Mouse (Mus musculus): ENCODE data around the gene Fam98c.
A peak's percentile ranks its signal among the peaks of the same experiment; 100 is the strongest.
"Not testable (repeated sequence)": the region's sequence is repeated elsewhere in the genome, so short reads cannot be mapped to it uniquely, and the experiment has no call there.

The Fam98c gene

GRCm38 (mm10) chr7:29155838-29156782, at the start of gene Fam98c:
TSS of gene Fam98c (minus strand) at chr7:29156234.
- peak; percentile 65 to 78 for DNase-seq

DNA sequence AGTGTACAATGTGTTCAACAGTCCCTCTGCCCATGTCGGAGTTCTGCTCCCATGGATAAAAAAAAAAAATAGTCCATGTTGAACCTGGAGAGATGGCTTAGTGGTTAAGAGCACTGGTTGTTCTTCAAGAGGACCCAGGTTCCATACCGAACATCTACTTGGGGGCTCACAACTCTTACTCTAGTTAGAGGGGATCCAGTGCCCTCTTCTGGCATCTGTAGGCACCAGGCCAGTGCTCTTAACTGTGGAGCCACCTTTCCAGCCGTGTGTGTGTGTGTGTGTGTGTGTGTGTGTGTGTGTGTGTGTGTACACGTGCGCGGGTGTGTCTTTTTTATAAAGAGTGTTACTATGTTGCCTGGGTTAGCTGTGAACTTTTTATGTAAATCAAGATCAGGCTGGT, 46.5 kb upstream of the Fam98c start:
- no peak for DNase-seq

- not testable (repeated sequence) for DNase-seq
These were observed 38.2 kb upstream of the Fam98c start for GRCm38 (mm10) chr7:29194230-29194629.

GRCm38 (mm10) chr7:29181323-29181722, 25.3 kb upstream of the Fam98c start:
- DNase-seq, result not testable (repeated sequence)

- no peak for DNase-seq
These were observed 24.8 kb upstream of the Fam98c start for GRCm38 (mm10) chr7:29180854-29181236.

DNA sequence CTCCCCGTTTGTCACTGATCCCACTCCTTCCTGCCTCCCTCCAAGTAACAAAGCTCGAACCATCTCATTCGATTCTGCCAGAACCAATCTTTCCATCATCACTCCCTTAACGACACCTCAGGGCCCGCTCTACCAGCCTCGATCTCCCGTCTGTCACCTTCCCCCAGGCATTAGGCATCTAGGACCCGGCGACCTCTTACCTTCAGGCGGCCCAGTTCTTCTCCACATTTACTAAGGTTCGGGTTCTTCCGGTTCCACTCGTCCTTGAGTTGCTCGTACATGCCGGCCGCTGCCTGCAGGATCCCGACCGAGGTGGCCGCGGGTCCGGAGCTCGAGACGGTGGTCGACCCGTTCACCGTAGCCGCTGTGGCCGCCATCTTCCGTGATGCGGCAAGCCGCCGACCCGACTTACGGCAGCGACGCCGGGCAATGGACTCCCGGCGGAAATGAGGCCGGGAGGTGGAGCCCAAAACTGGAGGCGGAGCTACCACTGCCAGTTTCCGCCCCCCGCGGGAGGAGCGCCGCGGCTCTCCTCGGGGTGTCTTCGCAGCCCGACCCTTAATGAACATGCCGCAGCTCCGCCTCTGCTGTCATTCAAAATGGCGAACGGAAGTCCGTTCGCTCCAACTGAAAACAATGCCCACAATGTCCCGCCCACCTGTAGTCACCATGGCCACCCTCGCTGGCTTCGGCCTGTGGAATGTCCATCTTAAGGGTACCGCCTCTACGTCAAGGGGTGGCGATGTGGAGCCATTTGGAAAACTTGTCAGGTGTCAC, 24.2 kb upstream of the Fam98c start, which contains the start of gene Psmd8:
Psmd8 (minus strand) TSS at position 625 of the 777 bp plus-strand sequence.
- DNase-seq, result peak; percentile 95 to 96

GRCm38 (mm10) chr7:29179323-29179722, 23.3 kb upstream of the Fam98c start:
- no peak for DNase-seq

DNA sequence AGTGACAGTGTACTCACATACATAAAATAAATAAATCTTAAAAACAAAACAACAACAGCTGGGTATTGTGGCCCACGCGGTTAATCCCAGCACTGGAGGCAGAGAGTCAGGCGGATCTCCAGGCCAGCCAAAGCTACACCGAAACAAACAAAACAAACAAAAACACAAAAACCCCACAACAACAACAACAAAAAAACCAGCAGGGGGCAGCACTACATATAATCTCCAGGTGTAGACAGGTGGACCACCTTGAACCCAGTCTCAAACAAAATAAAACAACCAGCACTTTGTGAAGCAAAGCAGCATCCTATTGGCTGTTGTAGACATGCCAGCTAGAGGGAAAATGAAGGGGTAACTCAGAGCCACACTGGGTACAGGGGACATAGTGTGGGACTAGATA, 22.1 kb upstream of the Fam98c start:
- DNase-seq, result no peak

GRCm38 (mm10) chr7:29172390-29173016, 16.5 kb upstream of the Fam98c start:
- DNase-seq, result no peak

DNA sequence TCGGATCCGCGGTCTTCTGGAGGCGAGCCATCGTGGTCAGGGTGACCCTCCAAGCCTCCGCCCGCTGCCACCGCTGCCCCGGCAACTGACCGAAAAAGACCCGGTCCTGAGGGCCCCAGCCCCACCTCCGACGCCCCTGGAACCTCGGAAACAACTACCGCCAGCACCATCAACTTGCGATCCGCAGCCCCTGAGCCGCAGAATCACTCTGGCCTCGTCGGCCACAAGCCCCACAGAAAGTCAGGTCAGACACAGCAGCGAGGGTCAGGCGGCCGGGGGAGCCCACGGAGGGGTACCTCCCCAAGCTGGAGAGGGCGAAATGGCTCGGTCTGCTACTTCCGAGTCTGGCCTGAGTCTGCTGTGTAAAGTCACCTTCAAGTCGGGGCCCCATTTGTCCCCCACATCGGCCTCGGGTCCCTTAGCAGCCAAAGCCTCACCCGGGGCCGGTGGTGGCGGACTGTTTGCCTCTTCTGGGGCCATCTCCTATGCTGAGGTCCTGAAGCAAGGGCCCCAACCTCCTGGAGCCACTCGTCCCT, 15.6 kb upstream of the Fam98c start:
- no peak for DNase-seq

DNA sequence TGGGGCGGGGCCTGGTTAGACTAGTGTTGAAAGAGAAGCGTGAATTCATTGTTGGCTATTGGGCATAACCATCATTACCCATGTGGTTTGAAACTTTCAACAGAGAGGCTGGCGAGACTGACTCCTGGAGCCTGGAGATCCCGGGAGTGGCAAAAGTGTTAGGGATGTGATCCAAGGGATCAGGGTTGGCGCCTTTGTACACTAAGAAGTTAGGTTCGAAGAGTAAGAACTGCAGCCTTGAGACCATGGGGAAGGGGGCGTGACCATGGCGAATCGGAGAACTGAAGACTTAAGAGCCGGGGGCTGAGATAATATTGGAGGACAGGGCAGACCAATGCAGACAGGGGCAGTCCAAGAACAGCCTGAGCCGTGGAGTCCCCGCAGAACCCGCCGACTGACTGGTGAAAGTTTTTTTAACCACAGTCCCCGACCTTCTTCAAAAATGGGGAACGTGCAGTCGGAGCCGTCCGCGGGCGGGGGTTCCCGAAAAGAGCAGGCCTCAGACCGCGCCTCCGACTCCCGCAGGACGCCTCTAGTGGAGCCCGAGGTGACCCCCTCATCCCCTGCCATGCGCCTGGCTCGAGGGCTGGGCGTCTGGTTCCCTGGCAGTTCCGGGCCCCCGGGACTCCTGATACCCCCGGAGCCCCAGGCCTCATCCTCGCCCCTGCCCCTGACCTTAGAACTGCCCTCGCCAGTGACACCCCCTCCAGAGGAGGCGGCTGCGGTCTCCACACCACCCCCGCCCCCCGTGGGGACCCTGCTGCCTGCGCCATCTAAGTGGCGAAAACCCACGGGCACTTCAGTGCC, 14.9 kb upstream of the Fam98c start:
- DNase-seq, result peak in 1 of 2 experiments; percentile 38

DNA sequence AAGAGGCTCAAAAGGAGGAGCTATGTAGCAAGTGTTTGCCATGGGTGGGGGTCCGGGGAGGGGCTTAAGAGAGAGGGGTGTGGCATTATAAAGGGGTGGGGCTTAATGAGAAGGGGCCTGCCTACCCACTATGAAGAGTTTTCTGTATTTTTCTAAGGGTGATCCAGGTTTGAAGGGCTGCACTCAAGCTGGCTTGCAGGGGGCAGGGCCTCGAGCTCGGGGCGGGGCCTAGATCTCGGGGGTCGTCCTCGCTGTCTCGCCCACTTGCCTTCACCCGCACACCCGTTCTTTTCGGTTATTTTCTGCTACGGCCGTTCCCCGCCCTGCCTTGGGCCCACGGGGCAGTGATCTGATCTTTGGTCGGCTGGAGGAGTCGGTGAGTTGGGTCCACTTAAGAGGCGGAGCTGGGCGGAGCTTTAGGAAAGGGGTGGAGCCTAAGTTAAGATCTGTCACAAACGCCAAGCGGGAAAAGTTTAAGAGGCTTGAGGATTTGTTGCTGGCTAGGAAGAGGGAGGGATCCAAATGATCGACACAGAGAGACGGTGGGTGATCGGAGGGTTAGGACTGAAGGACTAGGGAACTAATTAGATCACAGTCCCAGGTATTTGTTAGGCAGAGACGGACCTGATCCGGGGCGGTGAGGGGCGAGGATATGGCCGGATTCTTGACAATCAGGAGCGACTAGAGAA, 14.2 kb upstream of the Fam98c start, which contains the start of the genes Ggn and Spred3:
Ggn (plus strand) TSS at position 145 of the 689 bp plus-strand sequence.
Spred3 (minus strand) TSS at position 346 of the 689 bp plus-strand sequence.
- peak in 1 of 2 experiments; percentile 61 for DNase-seq

DNA sequence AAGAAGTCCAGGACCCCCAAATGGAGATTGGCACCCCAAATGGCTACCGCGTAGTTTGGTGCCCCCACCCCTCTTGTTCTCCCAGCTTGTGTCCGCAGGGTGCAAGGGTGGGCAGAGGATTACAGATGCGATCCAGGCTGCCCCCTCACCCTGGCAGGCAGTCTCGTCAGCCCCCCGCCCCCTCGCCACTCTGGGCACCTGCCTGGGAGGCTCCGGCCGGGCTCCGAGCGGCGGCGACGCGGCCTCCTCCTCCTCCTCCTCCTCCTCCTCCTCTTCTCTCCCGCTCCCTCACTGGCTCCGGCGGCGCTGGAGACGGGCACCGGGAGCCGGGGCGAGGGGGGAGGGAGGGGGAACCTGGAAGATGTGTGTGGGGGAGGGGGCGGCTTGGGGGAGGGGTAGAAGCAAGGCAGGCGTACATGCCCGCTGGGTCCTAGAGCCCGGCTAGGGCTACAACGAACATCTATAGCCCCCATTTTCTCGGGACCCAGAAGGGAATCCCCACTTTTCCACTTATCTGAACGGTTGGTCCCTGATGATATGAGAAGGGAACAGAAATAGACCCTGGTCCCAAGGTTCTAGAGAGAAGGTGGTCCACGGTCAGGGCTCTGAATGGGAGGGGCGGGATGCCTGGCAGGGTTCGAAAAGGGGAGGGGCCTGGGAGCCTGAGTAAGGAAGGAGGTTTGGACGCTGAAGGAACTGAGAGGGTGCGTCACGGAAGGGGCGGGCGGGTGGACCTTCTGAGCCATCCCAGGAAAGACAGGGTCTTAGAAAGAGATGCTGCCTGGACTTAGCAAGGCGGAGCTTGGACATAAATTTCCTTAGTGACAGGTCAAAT, 13.4 kb upstream of the Fam98c start:
- DNase-seq, result peak in 1 of 2 experiments; percentile 38

- DNase-seq, result no peak
These were observed 12.8 kb upstream of the Fam98c start for GRCm38 (mm10) chr7:29168791-29169230.

DNA sequence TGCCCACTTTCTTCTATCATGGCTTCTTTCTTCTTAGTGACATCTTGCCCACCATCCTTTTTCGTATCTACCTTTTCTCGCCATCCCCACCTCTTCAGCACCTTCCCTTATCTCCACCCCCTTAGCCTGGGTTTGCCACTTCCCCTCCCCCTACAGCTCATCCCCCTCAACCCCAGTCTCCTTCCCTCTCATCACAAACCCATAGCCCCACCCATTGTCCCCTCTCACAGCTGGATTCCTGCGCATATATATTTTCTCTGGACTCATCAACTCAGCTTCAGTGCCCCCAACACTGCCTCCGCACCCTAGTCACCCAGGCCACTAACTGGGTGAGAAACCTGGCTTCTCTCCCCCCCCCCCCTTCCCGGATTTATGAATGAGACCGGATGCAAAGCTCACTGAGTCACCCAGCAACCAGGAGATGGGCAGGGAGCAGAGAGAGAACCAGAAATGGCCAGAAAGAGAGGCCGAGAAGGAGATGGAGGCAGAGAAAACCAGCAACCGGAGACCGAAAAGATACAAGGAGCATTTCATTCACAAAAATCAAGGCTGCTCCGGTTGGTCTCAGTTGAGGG, 12.2 kb upstream of the Fam98c start:
- no peak for DNase-seq

- no peak for DNase-seq
These were observed 11.6 kb upstream of the Fam98c start for GRCm38 (mm10) chr7:29167656-29168055.

- DNase-seq, result no peak
These were observed 6.9 kb upstream of the Fam98c start for GRCm38 (mm10) chr7:29162750-29163525.

DNA sequence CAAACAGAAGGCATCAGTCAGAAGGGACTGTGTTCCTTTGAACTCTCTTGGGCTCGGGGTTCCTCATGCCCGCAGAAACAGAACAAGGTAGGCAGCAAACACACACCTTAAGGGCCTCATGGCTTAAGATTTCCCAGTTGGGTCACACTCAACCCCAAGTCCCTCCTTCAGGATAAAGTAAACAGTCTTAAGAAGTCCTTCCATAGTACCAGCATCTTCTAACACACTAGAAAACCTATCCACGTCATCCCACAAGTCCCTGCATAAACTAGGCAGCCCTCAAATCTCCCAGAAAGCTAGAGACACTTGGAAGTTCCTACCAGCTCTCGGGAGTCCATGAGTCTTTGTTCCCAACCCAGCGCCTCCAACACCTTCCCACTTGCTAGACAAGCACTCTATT, 6.3 kb upstream of the Fam98c start:
- DNase-seq, result no peak

DNA sequence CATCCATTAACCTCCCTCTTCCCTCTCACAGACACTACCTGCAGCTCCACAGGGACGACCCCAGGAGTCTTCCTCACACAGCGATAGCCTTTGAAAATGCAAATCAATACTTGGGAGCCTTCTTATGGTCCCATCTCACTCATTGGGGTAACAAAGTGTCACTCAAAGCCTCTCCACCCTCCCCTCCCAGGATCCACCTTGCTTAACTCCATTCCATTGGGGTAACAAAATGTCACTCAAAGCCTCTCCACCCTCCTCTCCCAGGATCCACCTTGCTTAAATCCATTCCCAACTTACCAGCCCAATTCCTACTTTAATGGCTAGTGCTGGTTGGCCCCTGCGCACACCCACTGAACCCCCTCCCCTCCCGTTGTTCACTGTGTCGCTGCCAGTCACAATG, 2.2 kb upstream of the Fam98c start:
- no peak for DNase-seq
